Mouse (Mus musculus): ENCODE measurements at regions not wholly inside any gene's neighbourhood (a gene's known extent, or its start where the extent isn't known, plus 50 kb on each side); places are given as distances from the start of the nearest gene placed in this dataset.

DNA sequence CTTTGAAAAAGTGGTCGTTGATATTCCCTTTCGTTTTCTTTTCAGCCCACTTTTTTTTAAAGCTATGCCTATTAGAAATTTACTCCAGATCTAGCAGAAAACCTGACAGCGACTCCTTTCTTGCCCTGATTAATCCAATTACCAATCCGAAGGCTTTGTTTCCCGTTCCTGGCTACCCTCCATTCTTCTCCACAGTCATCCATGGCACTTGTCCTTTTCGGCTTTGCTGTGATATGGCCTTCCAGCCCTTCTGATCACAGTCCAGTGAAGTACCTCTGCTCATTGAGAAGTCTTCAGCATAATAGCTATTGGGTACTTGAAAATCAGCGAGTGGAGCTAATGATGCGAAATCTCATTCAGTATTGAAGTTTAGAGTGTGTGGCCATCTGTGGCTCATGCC lies 99.0 kb upstream of the Alg10b start:
- Histone ChIP-seq H3K9ac (no peak overlapping the region), H3K4me2 (replicated peaks) (no peak overlapping the region), H3K4me3 (replicated peaks) (no peak overlapping the region), H3K27me3 (no peaks in the 10 kb centered on the region), H3K36me3 (no peaks in the 10 kb centered on the region), H3K27ac (replicated peaks) (no peak overlapping the region), H3K4me1 (no peaks in the 10 kb centered on the region), H3K9me3 (replicated peaks) (no peaks in the 10 kb centered on the region)
- ATAC-seq (ENCODE audit: insufficient number of reproducible peaks, low FRiP score, low TSS enrichment, low read depth) = no peak
- WGBS = 67% methylated on average over 8 of the region's 8 CpGs

GRCm38 (mm10) chr15:90131777-90132176 lies 92.3 kb upstream of the Alg10b start:
- no peak overlapping the region for H3K9ac ChIP-seq
- H3K9me3 ChIP-seq (replicated peaks) = no peaks in the 10 kb centered on the region
- no peaks in the 10 kb centered on the region for H3K36me3 ChIP-seq
- H3K27ac ChIP-seq (replicated peaks) = no peak overlapping the region
- WGBS = 80% methylated on average over 5 of the region's 5 CpGs
- no peak for ATAC-seq (ENCODE audit: insufficient number of reproducible peaks, low FRiP score, low TSS enrichment, low read depth)
- no peaks in the 10 kb centered on the region for H3K4me1 ChIP-seq
- no peaks in the 10 kb centered on the region for H3K27me3 ChIP-seq
- no peak overlapping the region for H3K4me2 ChIP-seq (replicated peaks)
- H3K4me3 ChIP-seq (replicated peaks) = no peak overlapping the region

GRCm38 (mm10) chr15:90140966-90141365 lies 83.1 kb upstream of the Alg10b start:
- no peaks in the 10 kb centered on the region for H3K4me1 ChIP-seq
- no peak overlapping the region for H3K27ac ChIP-seq (replicated peaks)
- no peak overlapping the region for H3K9ac ChIP-seq
- no peaks in the 10 kb centered on the region for H3K9me3 ChIP-seq (replicated peaks)
- H3K4me3 ChIP-seq (replicated peaks) = no peak overlapping the region
- ATAC-seq (ENCODE audit: insufficient number of reproducible peaks, low FRiP score, low TSS enrichment, low read depth) = no peak
- no peaks in the 10 kb centered on the region for H3K36me3 ChIP-seq
- no peaks in the 10 kb centered on the region for H3K27me3 ChIP-seq
- H3K4me2 ChIP-seq (replicated peaks) = no peak overlapping the region
- WGBS = 67% methylated on average over 5 of the region's 5 CpGs

DNA sequence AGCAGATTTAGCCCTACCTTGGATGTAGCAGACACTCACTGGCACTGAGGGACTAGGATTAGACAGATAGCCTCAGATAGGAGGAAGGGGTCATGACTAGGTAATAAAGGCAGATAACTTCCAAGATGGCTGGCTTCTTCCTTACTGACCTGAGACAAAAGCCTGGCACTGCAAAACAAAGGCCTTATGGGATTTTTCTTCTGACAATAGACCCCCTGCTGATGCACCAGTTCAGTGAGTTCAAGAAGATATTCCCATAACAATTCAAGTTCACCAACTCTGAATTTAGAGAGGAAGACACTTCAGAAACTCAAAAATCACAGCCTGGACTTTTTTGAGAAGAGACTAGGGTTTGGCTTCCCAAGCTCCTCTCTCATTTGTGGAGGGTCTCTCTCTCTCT lies 75.4 kb upstream of the Alg10b start:
- H3K27ac ChIP-seq (replicated peaks) = no peak overlapping the region
- H3K9me3 ChIP-seq (replicated peaks) = no peaks in the 10 kb centered on the region
- H3K9ac ChIP-seq = no peak overlapping the region
- no peaks in the 10 kb centered on the region for H3K4me1 ChIP-seq
- H3K36me3 ChIP-seq = no peaks in the 10 kb centered on the region
- no peak for ATAC-seq (ENCODE audit: insufficient number of reproducible peaks, low FRiP score, low TSS enrichment, low read depth)
- H3K4me3 ChIP-seq (replicated peaks) = no peak overlapping the region
- H3K4me2 ChIP-seq (replicated peaks) = no peak overlapping the region
- H3K27me3 ChIP-seq = no peaks in the 10 kb centered on the region

DNA sequence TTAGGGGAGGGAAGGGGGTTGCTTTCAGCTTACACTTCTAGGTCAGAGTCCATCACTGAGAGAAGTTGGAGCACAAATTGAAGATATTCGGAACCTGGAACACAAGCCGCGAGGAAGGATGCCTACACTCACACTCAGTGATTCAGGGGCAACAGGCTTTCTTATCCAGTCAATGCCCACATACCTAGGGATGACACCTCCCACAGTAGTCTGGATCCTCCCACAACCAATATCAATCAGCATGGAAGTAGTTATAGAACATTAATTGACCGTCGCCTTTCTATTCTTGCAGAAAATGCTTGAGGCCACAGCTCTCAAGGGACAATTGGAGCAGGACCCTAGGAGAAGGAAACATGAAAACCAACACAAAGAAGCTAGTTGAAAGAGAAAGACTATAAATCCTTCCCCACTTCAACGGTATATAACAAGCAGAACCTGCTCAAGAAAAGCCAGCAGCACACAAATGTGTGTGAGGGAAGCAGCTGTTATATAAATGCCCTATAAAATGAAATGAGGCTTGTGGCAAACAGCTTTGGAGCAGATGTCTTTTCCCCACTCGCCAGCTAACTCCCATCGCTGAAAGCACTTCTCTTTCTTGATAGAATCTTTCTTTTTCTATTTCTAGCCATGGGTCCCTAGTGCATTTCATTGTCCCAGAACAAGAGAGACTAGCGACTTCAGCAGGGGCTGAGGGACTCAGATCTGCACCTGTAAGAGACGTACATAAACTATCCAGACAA lies 70.1 kb upstream of the Alg10b start:
- no peak overlapping the region for H3K27ac ChIP-seq (replicated peaks)
- H3K27me3 ChIP-seq = no peaks in the 10 kb centered on the region
- no peak overlapping the region for H3K9ac ChIP-seq
- H3K9me3 ChIP-seq (replicated peaks) = no peaks in the 10 kb centered on the region
- H3K36me3 ChIP-seq = no peaks in the 10 kb centered on the region
- H3K4me3 ChIP-seq (replicated peaks) = no peak overlapping the region
- ATAC-seq (ENCODE audit: insufficient number of reproducible peaks, low FRiP score, low TSS enrichment, low read depth) = no peak
- H3K4me1 ChIP-seq = no peaks in the 10 kb centered on the region
- 78% methylated on average over 10 of the region's 10 CpGs for WGBS
- no peak overlapping the region for H3K4me2 ChIP-seq (replicated peaks)

Measured in embryonic facial prominence, embryonic 15.5 days (tissue).